Mouse (Mus musculus) stomach, embryonic 15.5 days (tissue): ENCODE data around the gene Bckdha. TPM values are rescaled to one million over a fixed set of nuclear protein-coding genes. Genes with fewer than 3 reads are reported as not detected.

Experiments used
- ATAC-seq: fragments of 200-750 bp; cut with Nextera tagmentation; 2 replicates; pipeline ENCODE4 v1.8.0; 2017; ENCODE audit warnings: low read depth, moderate number of reproducible peaks, moderate TSS enrichment; ENCODE audit not compliant: insufficient read depth, low FRiP score
- H3K27ac ChIP-seq: fragments of 300-500 bp; sonication (generic); 2 replicates; pipeline ENCODE4 v1.5.1; 2015; ENCODE audit warnings: mild to moderate bottlenecking, inconsistent platforms
- H3K27me3 ChIP-seq: fragments of 300-500 bp; sonication (generic); replicated peaks from 2 replicates; pipeline ENCODE4 v1.6.1; 2015; ENCODE audit warnings: inconsistent platforms
- H3K36me3 ChIP-seq: fragments of 300-500 bp; sonication (generic); 2 replicates; pipeline ENCODE4 v1.6.1; 2015; ENCODE audit warnings: inconsistent platforms
- H3K4me1 ChIP-seq: fragments of 300-500 bp; sonication (generic); 2 replicates; pipeline ENCODE4 v1.6.1; 2015; ENCODE audit warnings: inconsistent platforms
- H3K4me2 ChIP-seq: fragments of 300-500 bp; sonication (generic); 2 replicates; pipeline ENCODE4 v1.6.1; 2015; ENCODE audit warnings: mild to moderate bottlenecking, inconsistent platforms
- H3K4me3 ChIP-seq: fragments of 300-500 bp; sonication (generic); replicated peaks from 2 replicates; pipeline ENCODE4 v1.5.1; 2015; ENCODE audit warnings: inconsistent platforms
- H3K9ac ChIP-seq: fragments of 300-500 bp; sonication (generic); 2 replicates; pipeline ENCODE4 v1.6.1; 2015; ENCODE audit warnings: inconsistent platforms
- H3K9me3 ChIP-seq: fragments of 300-500 bp; sonication (generic); 2 replicates; pipeline ENCODE4 v1.6.1; 2016; ENCODE audit warnings: inconsistent platforms
- WGBS: fragments of 180-500 bp; shearing (Covaris S2); methylation state at CpG from one replicate; pipeline ENCODE4 v1.1.7; 2015; 5-methylcytosine and 5-hydroxymethylcytosine counted together
- polyA plus RNA-seq: library from polyadenylated mRNA; unstranded; fragments of >200 nt; fragmentation: Nextera tagmentation; extraction: Ambion mirVana; gene quantifications from 2 replicates; pipeline ENCODE4 v1.2.1, GENCODE M21; 2015

Bckdha gene
- polyA plus RNA-seq, 1 experiment from 2014 or later = 54.5 TPM

- H3K4me1 ChIP-seq = peaks cover 34% of the 10 kb centered on the region
- H3K27me3 ChIP-seq = peaks cover 6% of the 10 kb centered on the region; the same call in 1 of the 2 replicates
- H3K4me3 ChIP-seq = peak overlapping the region; percentile 73
- 11% methylated on average over 12 of the region's 12 CpGs for WGBS
- peak overlapping the region; percentile 97 for H3K4me2 ChIP-seq
- no peak for ATAC-seq
- peak overlapping the region; percentile 84; the same call in 1 of the 2 replicates for H3K27ac ChIP-seq
- no peaks in the 10 kb centered on the region for H3K9me3 ChIP-seq
- 0 out of 2 replicates have a peak overlapping the region, but pooled peaks have one; percentile 71 for H3K9ac ChIP-seq
- H3K36me3 ChIP-seq = no peaks in the 10 kb centered on the region
Measured at GRCm38 (mm10) chr7:25689603-25690021, 30.8 kb upstream of the Bckdha start.

- Histone ChIP-seq H3K4me3 (peak overlapping the region; percentile 73), H3K9ac (peak overlapping the region; percentile 71), H3K27me3 (peaks cover 6% of the 10 kb centered on the region; the same call in 1 of the 2 replicates), H3K4me2 (peak overlapping the region; percentile 97), H3K4me1 (peaks cover 34% of the 10 kb centered on the region), H3K27ac (peak overlapping the region; percentile 84), H3K36me3 (no peaks in the 10 kb centered on the region), H3K9me3 (no peaks in the 10 kb centered on the region)
- WGBS = under 1% methylated on average over 47 of the region's 52 CpGs
- peak; percentile 74 for ATAC-seq
Measured at GRCm38 (mm10) chr7:25688810-25689586, 30.2 kb upstream of the Bckdha start.

GRCm38 (mm10) chr7:25687811-25688401 lies 29.1 kb upstream of the Bckdha start:
- Histone ChIP-seq H3K9me3 (no peaks in the 10 kb centered on the region), H3K4me3 (peak overlapping the region; percentile 73), H3K36me3 (no peaks in the 10 kb centered on the region), H3K4me2 (peak overlapping the region; percentile 97), H3K4me1 (peaks cover 34% of the 10 kb centered on the region), H3K27ac (peak overlapping the region; percentile 84), H3K27me3 (peaks cover 6% of the 10 kb centered on the region; the same call in 1 of the 2 replicates), H3K9ac (peak overlapping the region; percentile 71)
- under 1% methylated on average over 47 of the region's 47 CpGs for WGBS
- no peak for ATAC-seq

GRCm38 (mm10) chr7:25686680-25687531 lies 28.1 kb upstream of the Bckdha start, which contains the start of gene Tgfb1:
Gene Tgfb1 (plus strand): TSS chr7:25687002.
- peaks cover 6% of the 10 kb centered on the region; the same call in 1 of the 2 replicates for H3K27me3 ChIP-seq
- peaks cover 34% of the 10 kb centered on the region for H3K4me1 ChIP-seq
- H3K4me3 ChIP-seq = peak within 1 kb of the TSS; percentile 73
- peak; percentile 16; the same call in 1 of the 2 replicates for ATAC-seq
- H3K9ac ChIP-seq = peak within 1 kb of the TSS; percentile 71
- H3K9me3 ChIP-seq = no peaks in the 10 kb centered on the region
- WGBS = under 1% methylated on average over 65 of the region's 69 CpGs
- H3K4me2 ChIP-seq = peak within 1 kb of the TSS; percentile 97
- H3K27ac ChIP-seq = peak within 1 kb of the TSS; percentile 84
- H3K36me3 ChIP-seq = no peaks in the 10 kb centered on the region

GRCm38 (mm10) chr7:25685926-25686470 lies 27.2 kb upstream of the Bckdha start:
- peaks cover 34% of the 10 kb centered on the region for H3K4me1 ChIP-seq
- H3K4me2 ChIP-seq = peak overlapping the region; percentile 97
- WGBS = 68% methylated on average over 21 of the region's 21 CpGs
- H3K4me3 ChIP-seq = peak overlapping the region; percentile 73
- H3K27me3 ChIP-seq = peaks cover 6% of the 10 kb centered on the region; the same call in 1 of the 2 replicates
- no peaks in the 10 kb centered on the region for H3K9me3 ChIP-seq
- no peak for ATAC-seq
- no peak overlapping the region for H3K27ac ChIP-seq
- no peak overlapping the region for H3K9ac ChIP-seq
- H3K36me3 ChIP-seq = no peaks in the 10 kb centered on the region

- ATAC-seq = no peak
- no peak overlapping the region for H3K4me3 ChIP-seq
- H3K9me3 ChIP-seq = no peaks in the 10 kb centered on the region
- H3K27me3 ChIP-seq = peaks cover 6% of the 10 kb centered on the region; the same call in 1 of the 2 replicates
- no peak overlapping the region for H3K4me2 ChIP-seq
- H3K9ac ChIP-seq = no peak overlapping the region
- H3K36me3 ChIP-seq = no peaks in the 10 kb centered on the region
- 81% methylated on average over 6 of the region's 6 CpGs for WGBS
- no peak overlapping the region for H3K27ac ChIP-seq
- H3K4me1 ChIP-seq = peaks cover 33% of the 10 kb centered on the region
Measured at GRCm38 (mm10) chr7:25684659-25685058, 25.9 kb upstream of the Bckdha start.

- ATAC-seq = no peak
- Histone ChIP-seq H3K4me2 (0 out of 2 replicates have a peak overlapping the region, but pooled peaks have one; percentile 9), H3K36me3 (no peaks in the 10 kb centered on the region), H3K9me3 (no peaks in the 10 kb centered on the region), H3K4me3 (no peak overlapping the region), H3K27me3 (peaks cover 6% of the 10 kb centered on the region; the same call in 1 of the 2 replicates), H3K9ac (no peak overlapping the region), H3K27ac (0 out of 2 replicates have a peak overlapping the region, but pooled peaks have one; percentile 12), H3K4me1 (peaks cover 24% of the 10 kb centered on the region)
- 55% methylated on average over 7 of the region's 7 CpGs for WGBS
Measured at GRCm38 (mm10) chr7:25683474-25684180, 24.8 kb upstream of the Bckdha start.

- H3K4me2 ChIP-seq = peak overlapping the region; percentile 70
- H3K36me3 ChIP-seq = no peaks in the 10 kb centered on the region
- no peak overlapping the region for H3K9ac ChIP-seq
- no peak overlapping the region for H3K27ac ChIP-seq
- peak overlapping the region; percentile 68 for H3K4me3 ChIP-seq
- no peak for ATAC-seq
- peaks cover 11% of the 10 kb centered on the region for H3K4me1 ChIP-seq
- H3K27me3 ChIP-seq = no peaks in the 10 kb centered on the region
- no peaks in the 10 kb centered on the region for H3K9me3 ChIP-seq
- WGBS = 53% methylated on average over 15 of the region's 15 CpGs
Measured at GRCm38 (mm10) chr7:25681341-25682231, 22.8 kb upstream of the Bckdha start.

- peak within 1 kb of the TSS; percentile 68 for H3K4me3 ChIP-seq
- H3K4me1 ChIP-seq = peaks cover 6% of the 10 kb centered on the region
- no peaks in the 10 kb centered on the region for H3K27me3 ChIP-seq
- peak; percentile 96 for ATAC-seq
- no peaks in the 10 kb centered on the region for H3K36me3 ChIP-seq
- H3K27ac ChIP-seq = peak within 1 kb of the TSS; percentile 94
- H3K9ac ChIP-seq = no peak within 1 kb of the TSS
- no peaks in the 10 kb centered on the region for H3K9me3 ChIP-seq
- WGBS = under 1% methylated on average over 46 of the region's 46 CpGs
- H3K4me2 ChIP-seq = peak within 1 kb of the TSS; percentile 70
Measured at GRCm38 (mm10) chr7:25680514-25681258, 21.9 kb upstream of the Bckdha start, which contains the start of gene B9d2. Gene B9d2 (plus strand): TSS chr7:25680780.
